Mouse (Mus musculus): ENCODE data around the gene Zfp329. TPM values are rescaled to one million over a fixed set of nuclear protein-coding genes. Genes with fewer than 3 reads are reported as not detected.

Zfp329 gene
- polyA plus RNA-seq, 1 experiment, result 11.5 TPM

- no peak for TF ChIP-seq CTCF (IDR thresholded peaks at IDR 0.05; ENCODE audit: control insufficient read depth, insufficient read depth, low read length)
- WGBS, result 75% methylated on average over 9 of the region's 9 CpGs
- no peak overlapping the region for H3K27ac ChIP-seq (ENCODE audit: control insufficient read depth, insufficient read depth, low read depth, low read length, poor library complexity)
- no peaks in the 10 kb centered on the region; the same call in 1 of the 2 replicates for H3K4me1 ChIP-seq (ENCODE audit: control insufficient read depth, insufficient read depth, low read length)
- H3K4me3 ChIP-seq (replicated peaks; ENCODE audit: control insufficient read depth, low read depth, low read length), result no peak overlapping the region
Observed at GRCm38 (mm10) chr7:12774111-12774510, 44.5 kb downstream of the Zfp329 start.

Other genes with a start within 250 kb of the Zfp329 start
- gene Vmn2r53, start 210.1 kb downstream of the Zfp329 start, polyA plus RNA-seq (2011; ENCODE audit: insufficient read depth, insufficient read length, low replicate concordance, missing spikeins), result 0.05 and 0.07 TPM in 2 replicates
- gene Vmn2r54, start 178.5 kb downstream of the Zfp329 start, polyA plus RNA-seq (2011; ENCODE audit: insufficient read depth, insufficient read length, low replicate concordance, missing spikeins), result not detected in 2 replicates
- gene Vmn2r55, start 133.9 kb downstream of the Zfp329 start, polyA plus RNA-seq (2011; ENCODE audit: insufficient read depth, insufficient read length, low replicate concordance, missing spikeins), result not detected in 2 replicates
- gene Vmn2r56, start 83.9 kb downstream of the Zfp329 start, polyA plus RNA-seq (2011; ENCODE audit: insufficient read depth, insufficient read length, low replicate concordance, missing spikeins), result not detected in 2 replicates
- 0.27 and 1.2 TPM in 2 replicates for gene Zscan18, start 15.2 kb downstream of the Zfp329 start, polyA plus RNA-seq (2011; ENCODE audit: insufficient read depth, insufficient read length, low replicate concordance, missing spikeins)
- gene Zfp110, start 15.9 kb upstream of the Zfp329 start, polyA plus RNA-seq (2011; ENCODE audit: insufficient read depth, insufficient read length, low replicate concordance, missing spikeins), result 14.6 and 24.9 TPM in 2 replicates
- gene Zfp128, start 62.3 kb upstream of the Zfp329 start, polyA plus RNA-seq (2011; ENCODE audit: insufficient read depth, insufficient read length, low replicate concordance, missing spikeins), result 0.65 TPM in 1 of 2 replicates, not detected in the other
- gene Zscan22, start 79.0 kb upstream of the Zfp329 start, polyA plus RNA-seq (2011; ENCODE audit: insufficient read depth, insufficient read length, low replicate concordance, missing spikeins), result 2.3 and 2.6 TPM in 2 replicates
- 895 and 1,171 TPM in 2 replicates for gene Rps5, start 103.4 kb upstream of the Zfp329 start, polyA plus RNA-seq (2011; ENCODE audit: insufficient read depth, insufficient read length, low replicate concordance, missing spikeins)
- gene Rnf225, start 108.6 kb upstream of the Zfp329 start, polyA plus RNA-seq (2011; ENCODE audit: insufficient read depth, insufficient read length, low replicate concordance, missing spikeins), result 0.47 and 0.74 TPM in 2 replicates
- gene Zfp324, start 147.0 kb upstream of the Zfp329 start, polyA plus RNA-seq (2011; ENCODE audit: insufficient read depth, insufficient read length, low replicate concordance, missing spikeins), result 0.70 and 0.80 TPM in 2 replicates
- 2.3 and 4.4 TPM in 2 replicates for gene Zfp446, start 159.0 kb upstream of the Zfp329 start, polyA plus RNA-seq (2011; ENCODE audit: insufficient read depth, insufficient read length, low replicate concordance, missing spikeins)
- gene Slc27a5, start 179.3 kb upstream of the Zfp329 start, polyA plus RNA-seq (2011; ENCODE audit: insufficient read depth, insufficient read length, low replicate concordance, missing spikeins), result 1.7 and 2.2 TPM in 2 replicates
- 163 and 286 TPM in 2 replicates for gene Trim28, start 180.3 kb upstream of the Zfp329 start, polyA plus RNA-seq (2011; ENCODE audit: insufficient read depth, insufficient read length, low replicate concordance, missing spikeins)
- 9.6 and 10.0 TPM in 2 replicates for gene Zbtb45, start 191.2 kb upstream of the Zfp329 start, polyA plus RNA-seq (2011; ENCODE audit: insufficient read depth, insufficient read length, low replicate concordance, missing spikeins)
- gene Chmp2a, start 215.9 kb upstream of the Zfp329 start, polyA plus RNA-seq (2011; ENCODE audit: insufficient read depth, insufficient read length, low replicate concordance, missing spikeins), result 123 and 183 TPM in 2 replicates
- gene Ube2m, start 219.4 kb upstream of the Zfp329 start, polyA plus RNA-seq (2011; ENCODE audit: insufficient read depth, insufficient read length, low replicate concordance, missing spikeins), result 132 and 135 TPM in 2 replicates
- 0.83 and 4.1 TPM in 2 replicates for gene Mzf1, start 235.9 kb upstream of the Zfp329 start, polyA plus RNA-seq (2011; ENCODE audit: insufficient read depth, insufficient read length, low replicate concordance, missing spikeins)

Data from bone marrow, adult 2 months (tissue).